Mouse (Mus musculus) ovary, postnatal 36 days (tissue): Measurements from ENCODE around the gene Elp1.

ENCODE experiments used
- DNase-seq: peaks from one replicate; pipeline ENCODE4 v3.0.0; 2022; ENCODE audit warnings: low spot score, mixed read lengths

The Elp1 gene

DNA sequence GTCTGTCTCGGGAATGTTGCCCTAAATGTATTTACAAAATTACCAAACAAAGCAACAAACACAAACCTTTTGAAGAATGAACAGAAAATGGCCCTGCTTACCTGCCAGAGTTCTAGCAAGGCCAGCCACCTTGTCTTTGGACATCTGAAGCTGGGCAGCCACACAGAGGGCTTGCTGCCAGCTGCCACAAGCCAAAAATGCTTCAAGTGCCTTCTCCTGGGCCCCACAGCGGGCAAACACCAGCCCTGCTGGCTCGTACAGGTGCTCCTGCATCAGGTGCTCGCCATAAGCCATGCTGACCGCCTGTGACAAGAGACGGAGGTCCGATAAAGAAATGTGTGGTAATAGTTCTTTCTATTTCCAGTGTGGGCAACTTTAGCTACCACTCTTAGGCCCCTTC lies 33.2 kb downstream of the Elp1 start:
- no peak for DNase-seq

DNA sequence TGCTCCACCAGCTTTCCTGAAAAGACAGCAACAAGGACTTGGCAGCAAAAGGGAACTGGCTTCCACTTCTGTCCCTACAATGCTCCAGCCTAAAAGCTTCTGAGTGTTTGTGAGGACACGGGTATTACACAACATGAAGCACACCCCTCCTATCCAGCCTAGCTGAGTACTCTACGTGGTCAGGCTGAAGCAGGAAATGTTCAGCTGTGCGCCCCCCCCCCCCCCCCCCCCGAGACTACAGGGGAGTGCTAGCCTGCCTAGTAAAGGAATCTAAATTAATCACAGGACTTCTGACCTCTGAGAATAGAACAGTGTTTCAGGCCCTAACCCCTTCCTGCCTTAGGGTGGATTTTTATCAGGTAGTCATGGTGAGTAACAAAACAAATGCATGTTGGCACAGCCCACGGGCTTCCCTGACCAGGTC lies 34.3 kb downstream of the Elp1 start:
- DNase-seq = no peak

DNA sequence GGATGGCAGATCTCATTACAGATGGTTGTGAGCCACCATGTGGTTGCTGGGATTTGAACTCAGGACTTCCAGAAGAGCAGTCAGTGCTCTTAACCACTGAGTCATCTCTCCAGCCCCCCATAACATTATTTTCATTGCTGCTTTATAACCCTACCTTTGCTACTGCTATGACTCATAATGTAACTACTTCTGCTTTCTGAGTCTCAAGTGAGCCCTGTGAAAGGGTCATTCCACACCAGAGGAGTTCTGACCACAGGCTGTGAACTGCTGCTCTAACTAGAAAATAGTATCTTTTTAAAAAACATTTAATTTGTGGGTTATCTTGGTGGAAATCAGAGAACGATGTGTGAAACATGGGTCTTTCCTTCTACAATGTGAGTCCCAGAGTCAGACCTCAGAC lies 44.4 kb downstream of the Elp1 start:
- no peak for DNase-seq

DNA sequence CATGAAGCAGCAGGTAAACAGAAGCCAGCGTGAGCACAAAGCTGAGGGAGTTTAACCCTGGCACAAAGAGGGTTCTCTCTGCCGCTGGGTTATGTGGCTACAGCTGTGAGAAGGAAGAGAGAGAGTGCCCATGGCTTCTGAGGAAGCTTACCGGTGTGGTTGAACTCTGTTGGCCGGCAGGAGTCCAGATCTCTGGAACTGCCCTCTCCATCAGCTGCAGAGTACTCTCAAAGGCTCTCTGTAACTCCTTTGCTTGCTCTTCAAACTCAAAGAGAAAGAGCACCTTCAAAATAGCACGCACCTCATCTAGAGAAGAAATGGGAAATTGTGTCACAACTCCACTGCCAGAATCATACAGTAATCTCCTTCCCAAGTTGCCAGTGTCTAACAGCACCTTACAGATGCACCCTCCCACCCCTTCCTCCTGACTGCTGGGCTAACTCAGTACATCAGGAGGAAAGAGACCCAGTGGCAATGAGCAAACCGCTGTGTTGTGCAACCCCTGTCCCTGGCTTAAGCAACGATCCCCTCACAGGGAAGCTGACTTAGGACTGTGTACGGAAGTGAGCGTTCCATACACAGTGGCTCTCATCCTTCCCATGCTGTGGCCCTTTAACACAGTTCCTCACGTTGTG lies 45.0 kb downstream of the Elp1 start:
- no peak for DNase-seq

DNA sequence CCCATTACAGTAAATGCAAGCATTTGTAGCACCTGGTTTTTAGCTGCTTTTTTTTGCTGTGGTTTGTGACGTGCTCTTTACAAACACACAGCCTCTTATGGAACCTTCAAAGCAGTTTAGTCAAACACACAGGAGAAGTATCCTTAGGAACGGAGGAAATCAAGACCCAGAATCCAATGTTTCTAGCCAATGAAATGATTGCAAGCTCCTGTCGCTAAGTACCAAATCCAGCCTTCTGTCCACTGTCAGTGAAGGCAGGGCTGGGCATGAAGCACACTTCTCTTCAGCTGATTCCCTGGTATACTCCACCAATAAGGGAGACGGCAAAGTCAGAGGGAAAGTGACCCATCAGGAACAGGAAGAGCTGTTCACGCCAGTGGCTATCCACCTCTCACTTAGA lies 46.1 kb downstream of the Elp1 start:
- no peak for DNase-seq

DNA sequence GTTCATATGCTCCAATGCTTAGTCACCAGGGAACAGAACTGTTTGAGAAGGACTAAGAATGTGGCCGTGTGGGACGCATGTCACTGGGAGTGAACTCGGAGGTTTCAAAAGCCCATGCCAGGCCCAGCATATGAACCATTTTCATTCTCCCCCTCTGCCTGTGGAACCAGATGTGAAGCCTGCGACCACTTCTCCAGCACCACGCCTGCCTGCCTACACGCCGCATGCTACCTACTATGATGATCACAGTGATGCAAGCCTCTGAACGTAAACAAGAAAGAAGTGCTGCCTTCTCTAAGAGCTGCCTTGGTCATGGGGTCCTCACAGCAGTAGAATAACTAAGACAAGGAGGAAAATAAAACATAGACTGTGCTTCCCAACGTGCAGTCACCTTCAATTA lies 54.7 kb downstream of the Elp1 start:
- DNase-seq = no peak

DNA sequence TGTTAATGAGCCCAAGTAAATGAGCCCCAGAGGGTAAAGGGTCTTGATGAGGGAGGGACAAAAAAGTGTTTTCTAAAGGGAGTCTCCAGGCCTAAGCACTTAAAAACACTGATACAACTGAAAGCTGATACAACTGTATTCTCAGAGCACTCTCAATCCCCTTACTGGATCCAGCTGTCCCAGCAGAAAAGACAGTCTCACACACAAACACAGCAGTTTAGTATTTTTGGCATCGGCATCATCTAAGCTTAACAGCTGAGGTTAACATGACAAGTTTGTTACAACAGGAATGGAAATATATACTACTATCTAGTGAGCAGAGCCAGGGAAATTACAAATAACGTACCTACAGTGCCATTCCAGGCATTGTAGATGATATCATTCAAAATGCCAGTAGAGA lies 55.8 kb downstream of the Elp1 start:
- no peak for DNase-seq

DNA sequence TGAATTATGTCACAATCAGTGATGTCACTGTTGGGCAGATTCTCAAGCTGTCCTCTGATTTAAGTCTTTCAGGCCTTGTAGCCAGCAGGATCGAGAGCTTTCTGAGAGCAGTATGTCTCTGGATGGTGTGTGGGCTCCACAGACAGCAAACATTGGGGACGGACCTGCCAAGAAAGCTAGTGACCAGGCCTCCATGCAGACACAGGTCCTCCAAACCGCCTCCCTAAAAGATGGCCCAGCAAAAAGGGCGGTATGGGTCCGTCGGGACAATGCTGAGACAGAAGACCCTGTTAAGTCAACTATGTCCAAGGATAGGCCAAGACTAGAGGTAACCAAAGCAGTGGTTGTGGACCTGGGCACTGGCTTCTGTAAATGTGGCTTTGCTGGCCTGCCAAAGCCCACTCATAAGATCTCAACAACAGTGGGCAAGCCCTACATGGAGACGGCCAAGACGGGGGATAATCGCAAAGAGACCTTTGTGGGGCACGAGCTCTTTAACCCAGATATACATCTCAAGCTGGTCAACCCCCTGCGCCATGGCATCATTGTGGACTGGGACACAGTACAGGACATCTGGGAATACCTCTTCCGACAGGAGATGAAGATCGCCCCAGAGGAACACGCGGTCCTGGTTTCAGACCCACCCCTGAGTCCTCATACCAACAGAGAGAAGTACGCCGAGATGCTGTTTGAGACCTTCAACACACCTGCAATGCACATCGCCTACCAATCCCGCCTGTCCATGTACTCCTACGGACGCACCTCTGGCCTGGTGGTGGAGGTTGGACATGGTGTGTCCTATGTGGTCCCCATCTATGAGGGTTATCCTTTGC lies 58.6 kb downstream of the Elp1 start, which contains the start of gene Actl7a:
Actl7a (plus strand) TSS at position 51 of the 833 bp plus-strand sequence.
- no peak for DNase-seq

DNA sequence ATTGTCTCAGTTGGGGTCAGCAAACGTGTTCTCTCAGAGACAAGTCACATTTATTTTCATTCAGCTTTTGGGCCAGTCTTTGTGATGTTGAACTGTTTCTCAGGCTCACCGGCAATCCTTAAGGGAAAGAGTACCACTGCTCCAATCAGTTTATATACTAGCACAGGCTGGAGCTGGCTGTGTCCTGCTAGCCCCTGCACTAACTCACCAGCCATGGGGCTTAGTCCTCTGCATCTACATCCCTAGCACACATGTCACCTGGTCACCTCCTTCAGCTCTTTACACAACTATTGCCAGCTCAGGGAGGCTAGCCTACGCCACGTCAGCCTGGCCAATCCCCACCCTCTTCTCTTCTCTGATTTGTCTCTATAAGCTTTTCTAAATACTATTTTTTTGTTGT lies 59.4 kb downstream of the Elp1 start:
- DNase-seq = no peak

DNA sequence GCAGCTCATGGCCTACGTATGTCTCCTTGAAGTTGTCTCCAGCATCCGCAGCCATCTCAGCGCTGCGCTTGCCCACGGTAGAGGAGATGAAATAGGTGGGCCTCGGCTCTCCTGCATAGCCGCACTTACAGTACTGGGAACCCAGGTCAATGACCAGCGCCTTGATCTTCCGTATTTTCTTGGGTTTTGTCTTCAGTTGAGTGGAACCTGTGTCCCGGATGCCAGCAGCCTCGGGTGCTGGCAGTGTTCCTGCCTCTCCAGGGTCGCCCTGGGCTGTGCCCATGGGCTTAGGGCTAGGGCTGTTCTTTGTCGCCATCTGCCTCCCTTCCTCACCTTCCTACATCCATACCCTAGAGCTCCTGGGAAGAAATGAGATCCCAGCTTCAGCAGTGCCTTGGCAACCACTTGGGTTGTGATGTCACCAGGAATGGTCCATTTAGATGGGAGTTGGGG lies 61.1 kb downstream of the Elp1 start, which contains the start of gene Actl7b:
Actl7b (minus strand) TSS at position 403 of the 453 bp plus-strand sequence.
- no peak for DNase-seq

DNA sequence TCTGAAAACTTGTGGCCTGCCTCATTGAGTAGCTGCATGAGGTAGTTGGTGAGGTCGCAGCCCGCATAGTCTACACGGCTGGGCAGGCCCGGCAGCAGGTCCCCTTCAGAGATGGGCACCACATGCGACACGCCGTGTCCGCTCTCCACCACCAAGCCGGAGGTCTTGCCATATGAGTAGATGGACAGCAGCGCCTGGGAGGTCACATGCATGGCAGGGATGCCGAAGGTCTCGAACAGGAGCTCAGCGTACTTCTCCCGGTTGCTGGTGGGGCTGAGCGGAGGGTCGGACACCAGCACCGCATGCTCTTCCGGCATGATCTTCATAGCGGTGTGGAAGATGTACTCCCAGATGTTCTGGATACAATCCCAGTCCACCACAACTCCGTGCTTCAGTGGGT lies 61.5 kb downstream of the Elp1 start:
- no peak for DNase-seq

DNA sequence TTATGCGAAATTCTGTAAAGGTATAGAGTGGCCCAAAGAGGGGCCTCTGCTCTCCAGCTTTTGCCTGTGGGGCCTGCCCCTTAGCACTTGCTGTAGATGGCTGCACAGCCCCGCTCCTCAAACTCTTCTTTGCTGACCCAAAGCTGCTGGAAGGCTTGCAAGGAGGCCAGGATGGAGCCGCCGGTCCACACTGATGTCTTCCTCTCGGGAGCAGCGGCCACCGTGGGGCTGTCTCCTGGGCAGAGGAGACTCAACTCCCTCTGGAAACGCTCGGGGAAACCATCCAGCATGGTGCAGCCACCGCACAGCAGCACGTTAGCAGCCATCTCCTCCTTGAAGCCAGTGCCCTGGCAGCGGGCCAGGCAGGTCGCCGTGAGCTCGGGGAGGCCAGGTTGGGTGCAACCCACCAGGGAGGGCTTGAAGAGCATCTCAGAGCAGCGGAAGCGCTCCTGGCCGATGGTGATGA lies 62.1 kb downstream of the Elp1 start, which contains the start of gene Gm26657:
Gm26657 (plus strand) TSS at position 51 of the 466 bp plus-strand sequence.
- DNase-seq = no peak

DNA sequence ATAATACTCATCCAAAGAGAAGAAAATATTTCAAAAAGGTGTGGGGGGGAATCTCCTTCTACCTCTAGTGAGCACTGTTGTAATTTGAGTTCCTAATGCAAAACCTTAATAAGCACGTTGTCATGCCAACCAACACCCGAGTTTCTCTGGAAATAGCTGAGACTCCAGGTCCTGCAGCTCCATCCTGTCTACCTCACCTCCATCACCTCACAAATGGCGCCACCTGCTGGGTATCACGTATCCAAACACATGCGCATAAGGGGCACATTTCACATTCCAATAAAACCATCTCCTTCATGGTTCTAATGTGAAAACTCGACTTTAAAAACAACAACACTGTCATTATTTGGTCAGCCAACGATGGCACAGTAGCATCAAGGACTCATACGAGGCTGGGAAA lies 76.3 kb downstream of the Elp1 start:
- no peak for DNase-seq

DNA sequence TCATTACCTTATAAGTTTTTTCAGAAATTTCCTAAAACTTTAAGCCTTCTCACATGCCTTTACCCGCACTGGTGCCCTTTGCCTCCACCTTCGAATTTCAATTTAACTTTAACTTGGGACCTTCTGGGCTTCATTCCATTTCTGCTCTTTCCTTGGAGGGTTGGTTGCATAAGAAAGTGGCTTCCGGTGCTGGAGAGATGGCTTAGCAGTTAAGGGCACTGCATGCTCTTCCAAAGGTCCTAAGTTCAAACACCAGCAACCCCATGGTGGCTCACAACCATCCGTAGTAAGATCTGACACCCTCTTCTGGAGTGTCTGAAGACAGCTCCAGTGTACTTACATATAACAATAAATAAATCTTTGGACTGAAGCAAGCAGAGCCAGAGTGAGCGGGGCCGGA lies 78.9 kb downstream of the Elp1 start:
- DNase-seq = no peak

DNA sequence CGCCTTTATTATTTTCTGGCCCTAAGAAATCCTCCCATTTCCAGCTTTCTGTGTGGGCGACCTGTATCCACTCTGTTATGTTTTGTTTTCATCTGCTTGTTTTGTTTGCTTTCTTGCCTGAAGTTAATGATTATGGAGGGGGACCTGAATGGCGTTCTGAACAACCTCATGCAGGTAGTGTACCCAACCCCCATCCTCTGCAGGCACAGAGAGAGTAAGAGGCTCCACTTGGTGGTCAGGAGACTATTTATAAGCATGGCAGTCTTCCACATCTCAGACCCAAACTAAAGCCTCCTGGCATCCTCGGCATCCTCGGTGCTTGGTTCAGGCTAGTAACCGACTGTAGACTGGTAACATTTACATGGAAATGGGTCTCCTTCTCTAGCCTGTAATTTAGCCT lies 79.8 kb downstream of the Elp1 start:
- no peak for DNase-seq

DNA sequence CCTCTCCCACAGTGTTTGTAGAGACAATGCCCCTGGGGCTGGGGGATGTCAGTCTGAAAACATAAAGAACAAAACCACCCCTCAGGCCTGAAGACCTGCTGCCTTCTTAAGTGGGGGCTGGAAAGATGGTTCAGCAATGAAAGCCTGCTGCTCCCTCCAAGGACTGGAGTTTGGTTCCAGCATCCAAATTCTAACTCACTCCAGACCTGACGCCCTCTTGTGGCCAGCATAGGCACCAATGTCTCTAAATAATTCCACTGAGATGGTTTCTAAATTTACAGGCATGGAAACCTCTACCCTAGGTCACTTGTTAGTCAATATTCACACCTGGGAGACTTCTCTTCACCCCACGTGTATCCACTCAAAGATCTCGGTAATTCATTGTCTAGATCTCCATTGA lies 80.7 kb downstream of the Elp1 start:
- no peak for DNase-seq

DNA sequence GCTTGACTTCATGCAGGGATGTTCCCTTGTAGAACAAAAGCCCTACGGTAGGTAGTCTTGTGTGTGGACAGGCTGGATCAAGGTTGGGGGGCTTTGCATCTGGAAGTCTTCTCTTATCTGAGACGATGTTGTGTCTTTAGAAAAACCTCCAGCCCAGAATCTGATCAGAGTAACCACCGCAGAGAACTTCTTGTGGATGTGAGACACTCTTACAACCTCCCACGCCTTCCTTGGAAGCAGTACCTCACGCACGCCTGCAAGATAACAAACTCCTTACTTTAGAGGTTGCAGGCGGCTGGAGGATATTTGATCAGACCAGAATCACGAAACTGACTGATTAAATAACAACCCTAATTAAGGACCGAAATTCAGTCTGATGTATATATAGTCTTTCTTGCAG lies 81.7 kb downstream of the Elp1 start:
- no peak for DNase-seq

DNA sequence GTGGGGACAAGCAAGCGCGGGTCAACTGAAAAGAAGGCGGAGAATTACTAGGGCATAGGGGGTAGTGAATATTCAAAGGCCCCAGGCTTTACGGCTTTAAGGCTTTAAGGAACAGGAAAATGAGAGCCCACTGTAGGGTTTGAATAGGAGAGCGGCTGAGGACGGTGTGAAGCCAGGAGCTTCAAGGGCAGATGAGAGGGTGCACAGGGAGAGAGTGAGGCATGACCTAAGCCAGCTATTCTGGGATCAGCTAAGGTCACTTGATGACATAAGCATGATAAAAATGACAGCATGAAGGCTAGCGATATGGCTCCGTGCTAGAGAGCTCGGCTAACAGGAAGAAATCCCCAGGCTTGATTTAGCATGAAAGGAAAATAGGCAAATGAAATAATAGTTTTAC lies 82.7 kb downstream of the Elp1 start:
- no peak for DNase-seq

DNA sequence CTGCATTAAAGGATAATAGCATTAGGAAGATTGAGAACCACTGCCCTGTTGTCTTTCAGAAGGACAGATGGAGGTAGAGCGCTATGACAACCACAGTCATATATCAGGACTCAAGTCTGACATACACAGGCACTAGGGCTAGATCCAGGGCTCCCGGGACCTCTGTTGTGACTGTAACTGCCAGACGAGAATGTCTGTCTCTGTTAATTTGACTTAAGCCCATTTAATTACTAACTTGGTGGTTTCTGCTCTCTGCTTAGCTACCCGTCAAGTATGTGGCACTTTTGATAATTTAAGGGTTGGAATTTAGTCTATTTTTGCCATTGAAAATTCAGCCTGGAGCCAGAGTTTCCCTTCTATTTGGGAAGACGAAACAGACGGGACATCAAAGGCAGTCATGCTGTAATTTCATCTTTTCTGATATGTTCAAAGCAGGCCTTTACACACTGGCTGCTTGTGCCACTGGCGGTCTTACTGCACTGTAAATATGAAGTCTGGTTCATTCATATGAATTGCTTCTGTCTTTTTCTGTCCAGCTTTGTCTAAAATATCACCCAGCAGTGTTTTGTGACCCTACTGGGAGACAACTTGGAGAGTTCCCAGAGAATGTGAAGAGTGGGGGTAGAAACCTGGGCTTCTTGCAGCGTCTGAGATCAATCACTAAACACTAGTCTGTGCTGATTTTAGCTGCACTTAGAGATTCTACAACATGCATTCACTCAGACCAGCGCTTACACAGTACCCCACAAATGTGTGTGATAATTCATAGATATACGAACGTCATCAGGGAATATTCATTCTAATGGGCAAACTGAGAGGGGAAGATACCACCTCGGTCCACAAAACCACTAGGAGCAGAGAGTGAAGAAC lies 83.3 kb downstream of the Elp1 start:
- DNase-seq = no peak

DNA sequence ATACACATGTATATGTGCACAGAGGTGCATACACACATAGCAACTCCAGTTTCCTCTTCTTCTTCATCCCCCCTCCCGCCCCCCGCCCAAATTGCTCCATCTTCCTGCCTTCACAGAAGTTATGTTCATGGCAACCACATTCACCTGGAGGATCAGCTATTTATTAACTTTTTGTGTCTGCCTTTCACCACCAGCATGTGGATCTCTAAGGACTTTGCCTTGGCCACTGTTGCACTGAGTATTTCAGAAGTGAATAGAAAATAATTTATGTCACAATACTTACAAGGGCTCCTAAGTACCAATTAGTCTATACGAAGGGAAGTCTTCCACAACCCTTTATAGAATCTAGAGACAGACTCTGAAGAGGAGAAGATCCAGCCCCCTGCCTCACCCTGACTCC lies 84.2 kb downstream of the Elp1 start:
- no peak for DNase-seq

DNA sequence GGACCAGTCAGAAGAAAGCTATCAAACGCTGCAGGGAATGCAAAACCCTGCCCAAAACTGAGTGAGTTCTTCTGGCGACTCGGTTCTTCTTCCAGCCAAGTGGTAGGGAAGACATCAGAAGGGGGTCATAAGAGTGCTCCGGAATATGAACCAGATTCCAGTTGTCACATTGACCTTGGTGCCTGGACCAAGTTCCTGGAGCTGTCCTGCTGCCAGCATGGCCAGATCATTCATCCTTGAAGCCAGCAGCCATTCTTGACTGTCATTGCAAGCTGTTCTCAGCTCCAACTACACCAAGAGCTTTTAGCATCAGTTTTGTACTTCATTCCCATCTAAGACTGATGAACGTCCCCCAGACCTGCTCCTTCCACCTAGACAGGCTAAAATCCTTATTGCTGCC lies 85.3 kb downstream of the Elp1 start:
- DNase-seq = no peak

DNA sequence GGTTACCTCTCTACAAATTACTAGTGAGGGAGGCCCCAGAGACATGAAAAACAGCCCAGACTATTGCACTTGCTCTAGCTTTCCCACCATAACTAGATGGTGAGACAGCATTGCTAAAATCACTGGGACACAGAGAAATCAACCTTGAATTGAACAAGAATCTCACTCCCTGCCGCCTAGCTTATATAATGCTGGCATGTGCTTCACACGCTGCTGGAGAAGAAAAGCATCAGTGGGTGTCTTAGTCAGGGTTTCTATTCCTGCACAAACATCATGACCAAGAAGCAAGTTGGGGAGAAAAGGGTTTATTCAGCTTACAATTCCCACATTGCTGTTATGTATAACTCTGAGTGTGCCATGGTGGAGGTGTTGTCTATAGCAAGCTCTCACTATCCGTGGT lies 89.0 kb downstream of the Elp1 start:
- no peak for DNase-seq
